In the genomic region with DNA sequence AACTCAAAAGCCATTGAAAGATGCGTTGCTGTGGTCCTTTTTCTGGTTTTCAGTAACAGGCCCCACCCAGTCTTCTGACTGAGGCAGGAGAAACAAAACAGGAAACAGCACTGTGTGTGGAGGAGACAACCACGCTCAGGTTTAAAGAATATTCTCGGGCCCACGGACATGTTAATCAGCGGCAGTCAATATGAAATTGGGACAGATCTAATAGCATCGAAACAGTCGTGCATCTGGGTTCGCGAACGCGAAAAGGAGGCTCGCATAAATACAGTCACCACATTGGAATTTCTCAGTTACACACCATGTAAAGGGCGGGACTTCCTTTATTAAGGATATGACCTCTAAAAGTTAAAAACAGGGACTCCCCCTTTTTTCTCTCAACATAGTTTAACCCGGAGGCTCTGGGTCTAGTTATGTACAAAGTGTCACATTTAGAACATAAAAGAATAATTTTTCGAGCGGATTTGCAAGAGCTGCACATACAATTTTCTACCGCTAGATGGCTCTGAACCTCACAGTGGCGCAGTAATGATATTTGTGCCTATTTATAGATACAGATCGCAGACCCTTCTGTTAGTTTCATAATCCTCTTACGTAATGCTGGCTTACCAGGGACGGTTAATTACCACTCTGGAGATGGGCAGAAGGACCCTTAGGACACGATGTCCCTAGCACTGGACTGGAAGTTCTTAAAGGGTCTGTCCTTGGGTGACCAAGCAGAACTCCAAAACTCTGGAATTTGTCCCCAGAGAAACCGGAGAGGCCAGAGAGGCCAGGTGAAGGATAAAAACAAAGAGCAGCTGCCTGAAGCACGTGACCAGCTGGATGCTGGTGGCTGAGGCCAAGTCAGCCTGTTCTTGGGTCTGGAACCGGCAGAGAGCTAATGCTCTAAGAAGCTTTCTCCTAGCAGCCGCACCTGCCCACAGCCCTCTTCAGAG, we compare ENCODE assay signal across 8 mouse cellular contexts.
DNase-seq lines count a peak whose midpoint lies in the region; ATAC-seq and TF ChIP-seq lines count a peak whose summit lies in the region.

No protein-coding gene starts in this region.

- peak overlapping the region; percentile 36 for H3K4me2 ChIP-seq in embryonic facial prominence, embryonic 11.5 days (ENCODE audit: low read depth, low read length)
- peak overlapping the region; percentile 64 for H3K4me2 ChIP-seq in intestine, postnatal 0 days (replicated peaks; ENCODE audit: low read depth)

- H3K36me3 ChIP-seq in embryonic facial prominence, embryonic 11.5 days (replicated peaks; ENCODE audit: control insufficient read depth, insufficient read depth, low read depth, low read length) = no peaks in the 10 kb centered on the region
- no peaks in the 10 kb centered on the region for H3K36me3 ChIP-seq in intestine, postnatal 0 days (ENCODE audit: control insufficient read depth, insufficient read depth)

- H3K4me3 ChIP-seq in embryonic facial prominence, embryonic 11.5 days (ENCODE audit: low read depth, low read length) = peak overlapping the region; percentile 18
- H3K4me3 ChIP-seq in intestine, postnatal 0 days (ENCODE audit: low read depth, low read length) = peak overlapping the region; percentile 29

- intact Hi-C loops in left cerebral cortex, postnatal 25 days (cut with DNase I) = loop anchor here (2.0 to 5.0 kb wide), 3 partner anchors 51 to 386 kb away; no protein-coding TSS in a partner anchor

- TF ChIP-seq CTCF in intestine, postnatal 0 days (IDR thresholded peaks at IDR 0.05; ENCODE audit: low read depth) = peak; percentile 91

- WGBS in embryonic facial prominence, embryonic 11.5 days = 17% methylated on average over 26 of the region's 26 CpGs
- WGBS in intestine, postnatal 0 days = 7% methylated on average over 26 of the region's 26 CpGs

- H3K4me1 ChIP-seq in embryonic facial prominence, embryonic 11.5 days (ENCODE audit: control insufficient read depth, insufficient read depth, low read length) = no peaks in the 10 kb centered on the region; the same call in 1 of the 2 replicates
- no peaks in the 10 kb centered on the region for H3K4me1 ChIP-seq in intestine, postnatal 0 days (replicated peaks; ENCODE audit: control insufficient read depth, insufficient read depth, low read length)

- no peak overlapping the region for H3K27ac ChIP-seq in embryonic facial prominence, embryonic 11.5 days (replicated peaks; ENCODE audit: low read depth, low read length)
- peak overlapping the region; percentile 16 for H3K27ac ChIP-seq in intestine, postnatal 0 days (ENCODE audit: low read depth, low read length)

- peak overlapping the region; percentile 18 for H3K9ac ChIP-seq in embryonic facial prominence, embryonic 11.5 days (replicated peaks; ENCODE audit: low read length)
- peak overlapping the region; percentile 38; the same call in 1 of the 2 replicates for H3K9ac ChIP-seq in intestine, postnatal 0 days (ENCODE audit: low read depth, low read length)

- ATAC-seq in embryonic facial prominence, embryonic 11.5 days (replicated peaks; ENCODE audit: insufficient number of reproducible peaks, low FRiP score, low TSS enrichment, low read depth) = peak; percentile 78
- ATAC-seq in intestine, postnatal 0 days = peak; percentile 77
- peak; percentile 87 for ATAC-seq in megakaryocyte-erythroid progenitor cell, adult 5-6 weeks (replicated peaks; ENCODE audit: low FRiP score, low TSS enrichment, poor library complexity, severe bottlenecking)

- DNase-seq in urinary bladder, adult 18-20 months (ENCODE audit: low spot score in 2 of 2) = peak; percentile 41 to 42
- no peak for DNase-seq in urinary bladder, postnatal 10 days (ENCODE audit: low spot score)
- DNase-seq in embryonic facial prominence, embryonic 11.5 days (ENCODE audit: low spot score) = peak; percentile 80
- peak; percentile 99 for DNase-seq in heart, adult 11 months
- peak; percentile 83 to 88 for DNase-seq in left cerebral cortex, postnatal 25 days (ENCODE audit: low spot score in 2 of 2)
- peak; percentile 38 for DNase-seq in right cerebral cortex, postnatal 14 days

- no peaks in the 10 kb centered on the region for H3K27me3 ChIP-seq in embryonic facial prominence, embryonic 11.5 days (ENCODE audit: control insufficient read depth, insufficient read depth, low read length)
- H3K27me3 ChIP-seq in intestine, postnatal 0 days (replicated peaks; ENCODE audit: control insufficient read depth, insufficient read depth, low read length) = no peaks in the 10 kb centered on the region

- no peaks in the 10 kb centered on the region for H3K9me3 ChIP-seq in embryonic facial prominence, embryonic 11.5 days (replicated peaks; ENCODE audit: control insufficient read depth, low read length)
- H3K9me3 ChIP-seq in intestine, postnatal 0 days (ENCODE audit: control insufficient read depth) = no peaks in the 10 kb centered on the region
